Mouse (Mus musculus): ENCODE measurements around the gene Me3. TPM values are rescaled to one million over a fixed set of nuclear protein-coding genes. Genes with fewer than 3 reads are reported as not detected.

Me3 gene
- polyA plus RNA-seq, 1 experiment from 2014 or later: 2.2 TPM

- Histone ChIP-seq H3K9me3 (ENCODE audit: control insufficient read depth, low read depth, low read length) (no peaks in the 10 kb centered on the region), H3K4me1 (ENCODE audit: control insufficient read depth, insufficient read depth, low read length) (no peaks in the 10 kb centered on the region), H3K9ac (replicated peaks; ENCODE audit: low read depth, low read length) (no peak overlapping the region), H3K27ac (ENCODE audit: low read length) (no peak overlapping the region), H3K36me3 (ENCODE audit: control insufficient read depth, insufficient read depth, low read length) (no peaks in the 10 kb centered on the region), H3K4me3 (ENCODE audit: low read depth, low read length) (no peak overlapping the region), H3K4me2 (replicated peaks; ENCODE audit: low read depth, low read length) (no peak overlapping the region), H3K27me3 (ENCODE audit: control insufficient read depth, insufficient read depth, low read length) (no peaks in the 10 kb centered on the region)
- no peak for ATAC-seq (ENCODE audit: insufficient number of reproducible peaks, insufficient read depth, low FRiP score, low read depth)
Measured at GRCm38 (mm10) chr7:89647864-89648263, 15.7 kb downstream of the Me3 start.

- 55% methylated on average over 9 of the region's 9 CpGs for WGBS
- no peak for ATAC-seq (ENCODE audit: insufficient number of reproducible peaks, insufficient read depth, low FRiP score, low read depth)
- H3K4me3 ChIP-seq (ENCODE audit: low read depth, low read length): no peak overlapping the region
Measured at GRCm38 (mm10) chr7:89657183-89657582, 25.0 kb downstream of the Me3 start.

GRCm38 (mm10) chr7:89657692-89658212 is 25.6 kb downstream of the Me3 start:
- no peak overlapping the region for H3K9ac ChIP-seq (replicated peaks; ENCODE audit: low read depth, low read length)
- H3K27me3 ChIP-seq (ENCODE audit: control insufficient read depth, insufficient read depth, low read length): no peaks in the 10 kb centered on the region
- 50% methylated on average over 7 of the region's 7 CpGs for WGBS
- no peaks in the 10 kb centered on the region for H3K36me3 ChIP-seq (ENCODE audit: control insufficient read depth, insufficient read depth, low read length)
- H3K9me3 ChIP-seq (ENCODE audit: control insufficient read depth, low read depth, low read length): no peaks in the 10 kb centered on the region
- no peak overlapping the region for H3K4me2 ChIP-seq (replicated peaks; ENCODE audit: low read depth, low read length)
- H3K4me3 ChIP-seq (ENCODE audit: low read depth, low read length): no peak overlapping the region
- no peak for ATAC-seq (ENCODE audit: insufficient number of reproducible peaks, insufficient read depth, low FRiP score, low read depth)
- H3K27ac ChIP-seq (ENCODE audit: low read length): no peak overlapping the region
- H3K4me1 ChIP-seq (ENCODE audit: control insufficient read depth, insufficient read depth, low read length): no peaks in the 10 kb centered on the region

More at GRCm38 (mm10) chr7:89657183-89657582, 25.0 kb downstream of the Me3 start:
- no peaks in the 10 kb centered on the region for H3K9me3 ChIP-seq (ENCODE audit: control insufficient read depth, low read depth, low read length)
- no peak overlapping the region for H3K4me2 ChIP-seq (replicated peaks; ENCODE audit: low read depth, low read length)
- no peak overlapping the region for H3K9ac ChIP-seq (replicated peaks; ENCODE audit: low read depth, low read length)
- no peaks in the 10 kb centered on the region for H3K27me3 ChIP-seq (ENCODE audit: control insufficient read depth, insufficient read depth, low read length)
- no peaks in the 10 kb centered on the region for H3K36me3 ChIP-seq (ENCODE audit: control insufficient read depth, insufficient read depth, low read length)
- no peaks in the 10 kb centered on the region for H3K4me1 ChIP-seq (ENCODE audit: control insufficient read depth, insufficient read depth, low read length)
- H3K27ac ChIP-seq (ENCODE audit: low read length): no peak overlapping the region

- Histone ChIP-seq H3K9me3 (ENCODE audit: control insufficient read depth, low read depth, low read length) (no peaks in the 10 kb centered on the region), H3K4me3 (ENCODE audit: low read depth, low read length) (no peak overlapping the region), H3K36me3 (ENCODE audit: control insufficient read depth, insufficient read depth, low read length) (no peaks in the 10 kb centered on the region), H3K27ac (ENCODE audit: low read length) (no peak overlapping the region), H3K4me2 (replicated peaks; ENCODE audit: low read depth, low read length) (no peak overlapping the region), H3K27me3 (ENCODE audit: control insufficient read depth, insufficient read depth, low read length) (no peaks in the 10 kb centered on the region), H3K9ac (replicated peaks; ENCODE audit: low read depth, low read length) (no peak overlapping the region), H3K4me1 (ENCODE audit: control insufficient read depth, insufficient read depth, low read length) (no peaks in the 10 kb centered on the region)
- no peak for ATAC-seq (ENCODE audit: insufficient number of reproducible peaks, insufficient read depth, low FRiP score, low read depth)
- WGBS: 62% methylated on average over 5 of the region's 5 CpGs
Measured at GRCm38 (mm10) chr7:89664197-89664596, 32.0 kb downstream of the Me3 start.

GRCm38 (mm10) chr7:89666361-89666760 is 34.2 kb downstream of the Me3 start:
- Histone ChIP-seq H3K9me3 (ENCODE audit: control insufficient read depth, low read depth, low read length) (no peaks in the 10 kb centered on the region), H3K4me1 (ENCODE audit: control insufficient read depth, insufficient read depth, low read length) (no peaks in the 10 kb centered on the region), H3K4me2 (replicated peaks; ENCODE audit: low read depth, low read length) (no peak overlapping the region), H3K36me3 (ENCODE audit: control insufficient read depth, insufficient read depth, low read length) (no peaks in the 10 kb centered on the region), H3K4me3 (ENCODE audit: low read depth, low read length) (no peak overlapping the region), H3K27ac (ENCODE audit: low read length) (no peak overlapping the region), H3K27me3 (ENCODE audit: control insufficient read depth, insufficient read depth, low read length) (no peaks in the 10 kb centered on the region), H3K9ac (replicated peaks; ENCODE audit: low read depth, low read length) (no peak overlapping the region)
- ATAC-seq (ENCODE audit: insufficient number of reproducible peaks, insufficient read depth, low FRiP score, low read depth): no peak
- WGBS: 82% methylated on average over 3 of the region's 3 CpGs

GRCm38 (mm10) chr7:89667570-89667969 is 35.4 kb downstream of the Me3 start:
- Histone ChIP-seq H3K36me3 (ENCODE audit: control insufficient read depth, insufficient read depth, low read length) (no peaks in the 10 kb centered on the region), H3K9me3 (ENCODE audit: control insufficient read depth, low read depth, low read length) (no peaks in the 10 kb centered on the region), H3K27me3 (ENCODE audit: control insufficient read depth, insufficient read depth, low read length) (no peaks in the 10 kb centered on the region), H3K4me1 (ENCODE audit: control insufficient read depth, insufficient read depth, low read length) (no peaks in the 10 kb centered on the region), H3K9ac (replicated peaks; ENCODE audit: low read depth, low read length) (no peak overlapping the region), H3K4me2 (replicated peaks; ENCODE audit: low read depth, low read length) (no peak overlapping the region), H3K27ac (ENCODE audit: low read length) (no peak overlapping the region), H3K4me3 (ENCODE audit: low read depth, low read length) (no peak overlapping the region)
- no peak for ATAC-seq (ENCODE audit: insufficient number of reproducible peaks, insufficient read depth, low FRiP score, low read depth)
- WGBS: 84% methylated on average over 4 of the region's 4 CpGs

- no peaks in the 10 kb centered on the region for H3K36me3 ChIP-seq (ENCODE audit: control insufficient read depth, insufficient read depth, low read length)
- H3K27me3 ChIP-seq (ENCODE audit: control insufficient read depth, insufficient read depth, low read length): no peaks in the 10 kb centered on the region
- H3K4me2 ChIP-seq (replicated peaks; ENCODE audit: low read depth, low read length): no peak overlapping the region
- no peaks in the 10 kb centered on the region for H3K4me1 ChIP-seq (ENCODE audit: control insufficient read depth, insufficient read depth, low read length)
- no peak for ATAC-seq (ENCODE audit: insufficient number of reproducible peaks, insufficient read depth, low FRiP score, low read depth)
- H3K9me3 ChIP-seq (ENCODE audit: control insufficient read depth, low read depth, low read length): no peaks in the 10 kb centered on the region
- no peak overlapping the region for H3K4me3 ChIP-seq (ENCODE audit: low read depth, low read length)
- H3K9ac ChIP-seq (replicated peaks; ENCODE audit: low read depth, low read length): no peak overlapping the region
- H3K27ac ChIP-seq (ENCODE audit: low read length): no peak overlapping the region
- 66% methylated on average over 6 of the region's 6 CpGs for WGBS
Measured at GRCm38 (mm10) chr7:89669461-89669860, 37.3 kb downstream of the Me3 start.

GRCm38 (mm10) chr7:89671104-89671831 is 39.1 kb downstream of the Me3 start:
- Histone ChIP-seq H3K27me3 (ENCODE audit: control insufficient read depth, insufficient read depth, low read length) (no peaks in the 10 kb centered on the region), H3K9me3 (ENCODE audit: control insufficient read depth, low read depth, low read length) (no peaks in the 10 kb centered on the region), H3K4me1 (ENCODE audit: control insufficient read depth, insufficient read depth, low read length) (no peaks in the 10 kb centered on the region), H3K4me2 (replicated peaks; ENCODE audit: low read depth, low read length) (no peak overlapping the region), H3K9ac (replicated peaks; ENCODE audit: low read depth, low read length) (no peak overlapping the region), H3K4me3 (ENCODE audit: low read depth, low read length) (no peak overlapping the region), H3K27ac (ENCODE audit: low read length) (no peak overlapping the region), H3K36me3 (ENCODE audit: control insufficient read depth, insufficient read depth, low read length) (no peaks in the 10 kb centered on the region)
- WGBS: 77% methylated on average over 6 of the region's 6 CpGs
- no peak for ATAC-seq (ENCODE audit: insufficient number of reproducible peaks, insufficient read depth, low FRiP score, low read depth)

GRCm38 (mm10) chr7:89676176-89676575 is 44.0 kb downstream of the Me3 start:
- no peak for ATAC-seq (ENCODE audit: insufficient number of reproducible peaks, insufficient read depth, low FRiP score, low read depth)
- Histone ChIP-seq H3K36me3 (ENCODE audit: control insufficient read depth, insufficient read depth, low read length) (no peaks in the 10 kb centered on the region), H3K4me2 (replicated peaks; ENCODE audit: low read depth, low read length) (no peak overlapping the region), H3K4me3 (ENCODE audit: low read depth, low read length) (no peak overlapping the region), H3K27me3 (ENCODE audit: control insufficient read depth, insufficient read depth, low read length) (no peaks in the 10 kb centered on the region), H3K9me3 (ENCODE audit: control insufficient read depth, low read depth, low read length) (no peaks in the 10 kb centered on the region), H3K4me1 (ENCODE audit: control insufficient read depth, insufficient read depth, low read length) (no peaks in the 10 kb centered on the region), H3K27ac (ENCODE audit: low read length) (no peak overlapping the region), H3K9ac (replicated peaks; ENCODE audit: low read depth, low read length) (no peak overlapping the region)
